Mouse (Mus musculus) bone marrow macrophage, adult 2 months (primary cell): ENCODE measurements around the gene Ttf2.

Source experiments
- CTCF ChIP-seq: IDR thresholded peaks from 2 replicates; pipeline ENCODE4 v1.5.1; 2012; ENCODE audit warnings: low read depth, mild to moderate bottlenecking, low read length, moderate library complexity
- POLR2A ChIP-seq: IDR thresholded peaks from 2 replicates; pipeline ENCODE4 v1.6.1; 2012; ENCODE audit warnings: mild to moderate bottlenecking, low read depth, low read length, borderline replicate concordance

DNA sequence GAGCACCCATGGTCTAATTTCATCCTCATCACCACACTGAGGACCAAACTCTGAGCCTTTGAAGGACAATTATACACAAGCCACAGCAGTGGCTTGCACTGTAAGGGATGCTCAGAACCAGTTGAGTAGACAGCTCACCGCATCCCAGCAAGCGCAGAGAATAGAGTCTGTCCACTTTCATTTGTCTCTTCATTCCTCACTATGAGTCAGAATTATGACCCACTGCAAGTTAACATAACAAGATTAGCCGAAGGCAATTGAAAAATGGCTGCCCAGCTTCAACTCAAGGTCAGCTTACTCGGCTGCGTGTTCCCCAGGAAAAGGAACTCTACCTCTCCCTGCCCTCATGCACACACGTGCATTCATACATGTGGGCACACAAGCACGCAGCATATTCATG lies 46.6 kb upstream of the Ttf2 start:
- TF ChIP-seq POLR2A (no peak), CTCF (no peak)
